Mouse (Mus musculus) liver, embryonic 12.5 days (tissue): ENCODE measurements around the gene Hist2h3c1. TPM values are rescaled to one million over a fixed set of nuclear protein-coding genes. Genes with fewer than 3 reads are reported as not detected.

Experiments
- microRNA-seq: library from miRNA; unstranded; fragments of <30 nt; microRNA quantifications from one replicate; pipeline ENCODE4, GENCODE M21; 2017
- polyA plus RNA-seq: library from polyadenylated mRNA; unstranded; fragments of >200 nt; fragmentation: Nextera tagmentation; extraction: Ambion mirVana; gene quantifications from 2 replicates; pipeline ENCODE4 v1.2.1, GENCODE M21; 2016

Gene Hist2h3c1
- polyA plus RNA-seq, 1 experiment from 2014 or later: 3.0 TPM

Small RNAs within 50 kb of the gene (microRNA-seq; reads per million reads assigned to microRNA genes)
- 1.4 reads per million for gene Gm44492
- not detected for gene Gm47311
- not detected for gene Gm47313

Other genes starting within 250 kb of the Hist2h3c1 start
- 17.6 and 18.6 TPM in 2 replicates for gene Vps45, start 188.2 kb upstream of the Hist2h3c1 start, polyA plus RNA-seq
- gene Otud7b, start 142.2 kb upstream of the Hist2h3c1 start, polyA plus RNA-seq: 10.8 and 12.7 TPM in 2 replicates
- gene Mtmr11, start 84.7 kb upstream of the Hist2h3c1 start, polyA plus RNA-seq: 2.4 and 3.9 TPM in 2 replicates
- 135 and 142 TPM in 2 replicates for gene Sf3b4, start 74.4 kb upstream of the Hist2h3c1 start, polyA plus RNA-seq
- 1.1 and 1.4 TPM in 2 replicates for gene Sv2a, start 65.5 kb upstream of the Hist2h3c1 start, polyA plus RNA-seq
- gene Bola1, start 27.0 kb upstream of the Hist2h3c1 start, polyA plus RNA-seq: 57.4 and 61.7 TPM in 2 replicates
- 0.71 and 0.86 TPM in 2 replicates for gene Hist2h2ab, start 26.8 kb upstream of the Hist2h3c1 start, polyA plus RNA-seq
- 15.9 and 17.5 TPM in 2 replicates for gene Hist2h2ac, start 25.8 kb upstream of the Hist2h3c1 start, polyA plus RNA-seq
- gene Hist2h2be, start 25.6 kb upstream of the Hist2h3c1 start, polyA plus RNA-seq: 6.1 and 6.6 TPM in 2 replicates
- gene Hist2h3c2, start 7.6 kb upstream of the Hist2h3c1 start, polyA plus RNA-seq: 12.3 and 13.8 TPM in 2 replicates
- gene Hist2h2aa2, start 6.4 kb upstream of the Hist2h3c1 start, polyA plus RNA-seq: 55.9 and 73.8 TPM in 2 replicates
- gene Hist2h2aa1, start 1.2 kb upstream of the Hist2h3c1 start, polyA plus RNA-seq: 23.9 and 29.2 TPM in 2 replicates
- gene Hist2h4, start 16.6 kb downstream of the Hist2h3c1 start, polyA plus RNA-seq: 27.0 and 29.3 TPM in 2 replicates
- 99.1 and 113 TPM in 2 replicates for gene Hist2h3b, start 22.0 kb downstream of the Hist2h3c1 start, polyA plus RNA-seq
- 23.6 and 31.6 TPM in 2 replicates for gene Hist2h2bb, start 23.1 kb downstream of the Hist2h3c1 start, polyA plus RNA-seq
- gene Fcgr1, start 47.3 kb downstream of the Hist2h3c1 start, polyA plus RNA-seq: 2.4 and 2.7 TPM in 2 replicates
- not detected in 2 replicates for gene BC107364, start 205.6 kb downstream of the Hist2h3c1 start, polyA plus RNA-seq